Mouse (Mus musculus): ENCODE measurements around the gene Ifna7.
"Not testable (repeated sequence)": the region's sequence is repeated elsewhere in the genome, so short reads cannot be mapped to it uniquely, and the experiment has no call there.

Gene Ifna7

DNA sequence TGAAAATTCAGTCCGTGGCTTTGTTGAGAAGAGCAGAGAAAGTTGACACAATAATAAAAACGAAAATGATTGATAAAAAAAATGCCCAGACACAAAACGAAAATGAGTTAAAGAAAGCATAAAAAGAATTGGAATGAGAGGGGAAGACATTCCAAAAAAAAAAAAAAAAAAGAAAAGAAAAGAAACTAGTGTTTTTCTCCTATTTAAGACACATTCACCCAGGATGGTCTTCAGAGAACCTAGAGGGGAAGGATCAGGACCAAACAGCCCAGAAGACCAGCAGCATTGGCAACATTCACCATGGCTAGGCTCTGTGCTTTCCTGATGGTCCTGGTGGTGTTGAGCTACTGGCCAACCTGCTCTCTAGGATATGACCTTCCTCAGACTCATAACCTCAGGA lies at the start of gene Ifna7:
Gene Ifna7, plus strand, starts transcription at position 301 of the 400 bp plus-strand sequence.
- no peak for DNase-seq

DNA sequence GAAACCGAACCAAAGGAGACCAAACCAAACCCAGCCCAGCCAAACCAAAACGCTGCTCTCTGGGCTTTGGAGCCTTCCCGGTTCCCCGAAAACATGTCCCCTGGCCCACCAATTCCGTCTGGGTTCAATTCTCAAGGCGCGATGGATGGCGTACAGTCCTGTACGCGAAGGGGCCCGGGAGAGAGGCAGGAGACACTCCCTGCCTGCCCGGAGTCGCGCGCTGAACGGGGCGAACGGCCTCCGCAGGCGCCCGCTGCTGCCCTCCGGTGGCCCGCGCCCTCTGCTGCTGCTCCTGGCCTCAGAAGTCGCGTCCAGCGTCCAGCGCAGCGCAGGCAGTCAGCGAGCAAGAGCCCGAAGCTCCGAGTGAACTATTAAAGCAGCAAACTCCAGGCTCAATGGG lies 42.5 kb upstream of the Ifna7 start, which contains the start of gene Gm13290:
Gene Gm13290, plus strand, starts transcription at position 301 of the 400 bp plus-strand sequence.
- DNase-seq: not testable (repeated sequence)

DNA sequence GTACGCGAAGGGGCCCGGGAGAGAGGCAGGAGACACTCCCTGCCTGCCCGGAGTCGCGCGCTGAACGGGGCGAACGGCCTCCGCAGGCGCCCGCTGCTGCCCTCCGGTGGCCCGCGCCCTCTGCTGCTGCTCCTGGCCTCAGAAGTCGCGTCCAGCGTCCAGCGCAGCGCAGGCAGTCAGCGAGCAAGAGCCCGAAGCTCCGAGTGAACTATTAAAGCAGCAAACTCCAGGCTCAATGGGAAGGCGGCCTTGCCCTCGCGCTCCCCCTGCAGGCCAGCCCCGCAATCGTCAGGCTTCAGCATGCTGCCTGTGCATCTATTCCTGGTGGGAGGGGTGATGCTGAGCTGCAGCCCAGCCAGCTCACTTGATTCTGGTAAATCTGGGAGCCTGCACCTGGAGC lies 39.4 kb upstream of the Ifna7 start, which contains the start of gene Gm13289:
Gene Gm13289, plus strand, starts transcription at position 301 of the 400 bp plus-strand sequence.
- not testable (repeated sequence) for DNase-seq

DNA sequence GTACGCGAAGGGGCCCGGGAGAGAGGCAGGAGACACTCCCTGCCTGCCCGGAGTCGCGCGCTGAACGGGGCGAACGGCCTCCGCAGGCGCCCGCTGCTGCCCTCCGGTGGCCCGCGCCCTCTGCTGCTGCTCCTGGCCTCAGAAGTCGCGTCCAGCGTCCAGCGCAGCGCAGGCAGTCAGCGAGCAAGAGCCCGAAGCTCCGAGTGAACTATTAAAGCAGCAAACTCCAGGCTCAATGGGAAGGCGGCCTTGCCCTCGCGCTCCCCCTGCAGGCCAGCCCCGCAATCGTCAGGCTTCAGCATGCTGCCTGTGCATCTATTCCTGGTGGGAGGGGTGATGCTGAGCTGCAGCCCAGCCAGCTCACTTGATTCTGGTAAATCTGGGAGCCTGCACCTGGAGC lies 36.5 kb upstream of the Ifna7 start, which contains the start of gene Gm13272:
Gene Gm13272, plus strand, starts transcription at position 301 of the 400 bp plus-strand sequence.
- DNase-seq: not testable (repeated sequence)

DNA sequence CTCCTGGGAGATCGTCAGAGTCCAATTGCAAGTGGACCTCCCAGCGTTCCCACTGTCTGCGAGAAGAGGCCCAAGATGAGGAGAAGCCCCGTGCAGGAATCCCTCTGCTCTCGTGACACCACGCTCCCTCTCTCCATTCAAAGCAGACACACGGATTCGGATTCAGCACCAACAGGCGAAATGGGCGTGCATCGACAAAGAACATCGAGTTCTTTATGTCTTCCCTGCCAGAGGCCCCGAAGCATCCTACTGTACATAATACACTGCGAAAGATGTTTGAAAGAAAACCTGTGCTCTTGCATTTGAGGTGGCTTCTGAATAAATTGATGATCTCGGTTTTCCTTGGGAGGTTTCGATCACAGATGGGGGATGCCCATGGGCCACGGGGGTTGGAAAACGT lies 35.7 kb upstream of the Ifna7 start:
- DNase-seq: not testable (repeated sequence)

DNA sequence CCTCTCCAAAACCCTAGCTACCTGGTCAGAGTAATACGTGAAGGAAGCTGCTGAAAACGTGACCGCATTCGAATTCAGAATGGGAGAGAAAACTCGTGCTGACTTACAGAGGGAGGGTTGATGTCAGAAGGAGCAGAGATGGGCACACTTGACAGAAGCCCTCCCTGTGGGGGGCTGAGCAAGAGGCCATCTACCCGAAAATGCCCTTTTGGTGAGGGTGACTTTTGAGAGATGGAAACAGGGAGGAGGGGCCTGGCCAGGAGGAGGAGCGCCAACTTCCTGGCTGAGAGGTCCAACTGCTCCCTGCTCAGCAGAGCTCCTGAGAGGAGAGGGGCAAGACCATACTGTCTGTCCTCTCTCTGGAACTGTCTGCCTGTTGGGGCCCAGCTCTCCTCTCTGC lies 34.2 kb upstream of the Ifna7 start, which contains the start of gene Ifnz:
Gene Ifnz, plus strand, starts transcription at position 301 of the 400 bp plus-strand sequence.
- not testable (repeated sequence) for DNase-seq

DNA sequence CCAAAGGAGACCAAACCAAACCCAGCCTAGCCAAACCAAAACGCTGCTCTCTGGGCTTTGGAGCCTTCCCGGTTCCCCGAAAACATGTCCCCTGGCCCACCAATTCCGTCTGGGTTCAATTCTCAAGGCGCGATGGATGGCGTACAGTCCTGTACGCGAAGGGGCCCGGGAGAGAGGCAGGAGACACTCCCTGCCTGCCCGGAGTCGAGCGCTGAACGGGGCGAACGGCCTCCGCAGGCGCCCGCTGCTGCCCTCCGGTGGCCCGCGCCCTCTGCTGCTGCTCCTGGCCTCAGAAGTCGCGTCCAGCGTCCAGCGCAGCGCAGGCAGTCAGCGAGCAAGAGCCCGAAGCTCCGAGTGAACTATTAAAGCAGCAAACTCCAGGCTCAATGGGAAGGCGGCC lies 33.7 kb upstream of the Ifna7 start:
- DNase-seq: not testable (repeated sequence)

DNA sequence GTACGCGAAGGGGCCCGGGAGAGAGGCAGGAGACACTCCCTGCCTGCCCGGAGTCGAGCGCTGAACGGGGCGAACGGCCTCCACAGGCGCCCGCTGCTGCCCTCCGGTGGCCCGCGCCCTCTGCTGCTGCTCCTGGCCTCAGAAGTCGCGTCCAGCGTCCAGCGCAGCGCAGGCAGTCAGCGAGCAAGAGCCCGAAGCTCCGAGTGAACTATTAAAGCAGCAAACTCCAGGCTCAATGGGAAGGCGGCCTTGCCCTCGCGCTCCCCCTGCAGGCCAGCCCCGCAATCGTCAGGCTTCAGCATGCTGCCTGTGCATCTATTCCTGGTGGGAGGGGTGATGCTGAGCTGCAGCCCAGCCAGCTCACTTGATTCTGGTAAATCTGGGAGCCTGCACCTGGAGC lies 30.6 kb upstream of the Ifna7 start, which contains the start of gene Gm13276:
Gene Gm13276, plus strand, starts transcription at position 301 of the 400 bp plus-strand sequence.
- not testable (repeated sequence) for DNase-seq

DNA sequence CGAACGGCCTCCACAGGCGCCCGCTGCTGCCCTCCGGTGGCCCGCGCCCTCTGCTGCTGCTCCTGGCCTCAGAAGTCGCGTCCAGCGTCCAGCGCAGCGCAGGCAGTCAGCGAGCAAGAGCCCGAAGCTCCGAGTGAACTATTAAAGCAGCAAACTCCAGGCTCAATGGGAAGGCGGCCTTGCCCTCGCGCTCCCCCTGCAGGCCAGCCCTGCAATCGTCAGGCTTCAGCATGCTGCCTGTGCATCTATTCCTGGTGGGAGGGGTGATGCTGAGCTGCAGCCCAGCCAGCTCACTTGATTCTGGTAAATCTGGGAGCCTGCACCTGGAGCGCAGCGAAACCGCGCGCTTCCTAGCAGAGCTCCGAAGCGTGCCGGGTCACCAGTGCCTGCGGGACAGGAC lies 27.6 kb upstream of the Ifna7 start, which contains the start of gene Gm13277:
Gene Gm13277, plus strand, starts transcription at position 231 of the 400 bp plus-strand sequence.
- peak; percentile 84 for DNase-seq

DNA sequence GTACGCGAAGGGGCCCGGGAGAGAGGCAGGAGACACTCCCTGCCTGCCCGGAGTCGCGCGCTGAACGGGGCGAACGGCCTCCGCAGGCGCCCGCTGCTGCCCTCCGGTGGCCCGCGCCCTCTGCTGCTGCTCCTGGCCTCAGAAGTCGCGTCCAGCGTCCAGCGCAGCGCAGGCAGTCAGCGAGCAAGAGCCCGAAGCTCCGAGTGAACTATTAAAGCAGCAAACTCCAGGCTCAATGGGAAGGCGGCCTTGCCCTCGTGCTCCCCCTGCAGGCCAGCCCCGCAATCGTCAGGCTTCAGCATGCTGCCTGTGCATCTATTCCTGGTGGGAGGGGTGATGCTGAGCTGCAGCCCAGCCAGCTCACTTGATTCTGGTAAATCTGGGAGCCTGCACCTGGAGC lies 24.8 kb upstream of the Ifna7 start, which contains the start of gene Gm13278:
Gene Gm13278, plus strand, starts transcription at position 301 of the 400 bp plus-strand sequence.
- DNase-seq: not testable (repeated sequence)

DNA sequence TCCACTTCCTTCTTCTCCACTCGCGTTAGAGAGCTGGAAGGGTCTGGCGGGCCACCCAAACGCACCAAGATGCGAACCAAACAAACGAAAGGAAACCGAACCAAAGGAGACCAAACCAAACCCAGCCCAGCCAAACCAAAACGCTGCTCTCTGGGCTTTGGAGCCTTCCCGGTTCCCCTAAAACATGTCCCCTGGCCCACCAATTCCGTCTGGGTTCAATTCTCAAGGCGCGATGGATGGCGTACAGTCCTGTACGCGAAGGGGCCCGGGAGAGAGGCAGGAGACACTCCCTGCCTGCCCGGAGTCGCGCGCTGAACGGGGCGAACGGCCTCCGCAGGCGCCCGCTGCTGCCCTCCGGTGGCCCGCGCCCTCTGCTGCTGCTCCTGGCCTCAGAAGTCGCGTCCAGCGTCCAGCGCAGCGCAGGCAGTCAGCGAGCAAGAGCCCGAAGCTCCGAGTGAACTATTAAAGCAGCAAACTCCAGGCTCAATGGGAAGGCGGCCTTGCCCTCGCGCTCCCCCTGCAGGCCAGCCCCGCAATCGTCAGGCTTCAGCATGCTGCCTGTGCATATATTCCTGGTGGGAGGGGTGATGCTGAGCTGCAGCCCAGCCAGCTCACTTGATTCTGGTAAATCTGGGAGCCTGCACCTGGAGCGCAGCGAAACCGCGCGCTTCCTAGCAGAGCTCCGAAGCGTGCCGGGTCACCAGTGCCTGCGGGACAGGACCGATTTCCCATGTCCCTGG lies 21.9 kb upstream of the Ifna7 start, which contains the start of gene Gm13275:
Gene Gm13275, plus strand, starts transcription at position 552 of the 740 bp plus-strand sequence.
- peak; percentile 34 for DNase-seq

DNA sequence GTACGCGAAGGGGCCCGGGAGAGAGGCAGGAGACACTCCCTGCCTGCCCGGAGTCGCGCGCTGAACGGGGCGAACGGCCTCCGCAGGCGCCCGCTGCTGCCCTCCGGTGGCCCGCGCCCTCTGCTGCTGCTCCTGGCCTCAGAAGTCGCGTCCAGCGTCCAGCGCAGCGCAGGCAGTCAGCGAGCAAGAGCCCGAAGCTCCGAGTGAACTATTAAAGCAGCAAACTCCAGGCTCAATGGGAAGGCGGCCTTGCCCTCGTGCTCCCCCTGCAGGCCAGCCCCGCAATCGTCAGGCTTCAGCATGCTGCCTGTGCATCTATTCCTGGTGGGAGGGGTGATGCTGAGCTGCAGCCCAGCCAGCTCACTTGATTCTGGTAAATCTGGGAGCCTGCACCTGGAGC lies 18.9 kb upstream of the Ifna7 start, which contains the start of gene Gm13279:
Gene Gm13279, plus strand, starts transcription at position 301 of the 400 bp plus-strand sequence.
- not testable (repeated sequence) for DNase-seq

DNA sequence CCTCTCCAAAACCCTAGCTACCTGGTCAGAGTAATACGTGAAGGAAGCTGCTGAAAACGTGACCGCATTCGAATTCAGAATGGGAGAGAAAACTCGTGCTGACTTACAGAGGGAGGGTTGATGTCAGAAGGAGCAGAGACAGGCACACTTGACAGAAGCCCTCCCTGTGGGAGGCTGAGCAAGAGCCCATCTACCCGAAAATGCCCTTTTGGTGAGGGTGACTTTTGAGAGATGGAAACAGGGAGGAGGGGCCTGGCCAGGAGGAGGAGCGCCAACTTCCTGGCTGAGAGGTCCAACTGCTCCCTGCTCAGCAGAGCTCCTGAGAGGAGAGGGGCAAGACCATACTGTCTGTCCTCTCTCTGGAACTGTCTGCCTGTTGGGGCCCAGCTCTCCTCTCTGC lies 16.7 kb upstream of the Ifna7 start, which contains the start of gene Gm13285:
Gene Gm13285, plus strand, starts transcription at position 301 of the 400 bp plus-strand sequence.
- DNase-seq: not testable (repeated sequence)

DNA sequence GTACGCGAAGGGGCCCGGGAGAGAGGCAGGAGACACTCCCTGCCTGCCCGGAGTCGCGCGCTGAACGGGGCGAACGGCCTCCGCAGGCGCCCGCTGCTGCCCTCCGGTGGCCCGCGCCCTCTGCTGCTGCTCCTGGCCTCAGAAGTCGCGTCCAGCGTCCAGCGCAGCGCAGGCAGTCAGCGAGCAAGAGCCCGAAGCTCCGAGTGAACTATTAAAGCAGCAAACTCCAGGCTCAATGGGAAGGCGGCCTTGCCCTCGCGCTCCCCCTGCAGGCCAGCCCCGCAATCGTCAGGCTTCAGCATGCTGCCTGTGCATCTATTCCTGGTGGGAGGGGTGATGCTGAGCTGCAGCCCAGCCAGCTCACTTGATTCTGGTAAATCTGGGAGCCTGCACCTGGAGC lies 13.1 kb upstream of the Ifna7 start, which contains the start of gene Gm13287:
Gene Gm13287, plus strand, starts transcription at position 301 of the 400 bp plus-strand sequence.
- DNase-seq: not testable (repeated sequence)

DNA sequence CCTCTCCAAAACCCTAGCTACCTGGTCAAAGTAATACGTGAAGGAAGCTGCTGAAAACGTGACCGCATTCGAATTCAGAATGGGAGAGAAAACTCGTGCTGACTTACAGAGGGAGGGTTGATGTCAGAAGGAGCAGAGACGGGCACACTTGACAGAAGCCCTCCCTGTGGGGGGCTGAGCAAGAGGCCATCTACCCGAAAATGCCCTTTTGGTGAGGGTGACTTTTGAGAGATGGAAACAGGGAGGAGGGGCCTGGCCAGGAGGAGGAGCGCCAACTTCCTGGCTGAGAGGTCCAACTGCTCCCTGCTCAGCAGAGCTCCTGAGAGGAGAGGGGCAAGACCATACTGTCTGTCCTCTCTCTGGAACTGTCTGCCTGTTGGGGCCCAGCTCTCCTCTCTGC lies 10.8 kb upstream of the Ifna7 start, which contains the start of gene Gm13288:
Gene Gm13288, plus strand, starts transcription at position 301 of the 400 bp plus-strand sequence.
- not testable (repeated sequence) for DNase-seq

DNA sequence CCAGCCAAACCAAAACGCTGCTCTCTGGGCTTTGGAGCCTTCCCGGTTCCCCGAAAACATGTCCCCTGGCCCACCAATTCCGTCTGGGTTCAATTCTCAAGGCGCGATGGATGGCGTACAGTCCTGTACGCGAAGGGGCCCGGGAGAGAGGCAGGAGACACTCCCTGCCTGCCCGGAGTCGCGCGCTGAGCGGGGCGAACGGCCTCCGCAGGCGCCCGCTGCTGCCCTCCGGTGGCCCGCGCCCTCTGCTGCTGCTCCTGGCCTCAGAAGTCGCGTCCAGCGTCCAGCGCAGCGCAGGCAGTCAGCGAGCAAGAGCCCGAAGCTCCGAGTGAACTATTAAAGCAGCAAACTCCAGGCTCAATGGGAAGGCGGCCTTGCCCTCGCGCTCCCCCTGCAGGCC lies 10.3 kb upstream of the Ifna7 start:
- DNase-seq: peak; percentile 19

DNA sequence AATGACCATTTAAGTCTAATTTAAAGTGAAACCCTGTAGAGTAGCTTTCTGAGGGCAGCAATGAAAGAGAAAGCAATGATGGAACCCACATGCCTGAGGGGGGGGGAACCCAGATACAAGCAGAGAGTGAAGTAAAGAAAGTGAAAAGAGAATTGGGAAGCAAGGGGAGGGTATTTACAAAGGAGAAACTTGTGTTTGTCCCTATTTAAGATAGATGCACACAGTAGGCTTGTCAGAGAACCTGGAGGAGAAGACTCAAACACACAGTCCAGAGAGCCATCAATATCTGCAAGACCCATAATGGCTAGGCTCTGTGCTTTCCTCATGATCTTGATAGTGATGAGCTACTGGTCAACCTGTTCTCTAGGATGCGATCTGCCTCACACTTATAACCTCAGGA lies 3.6 kb downstream of the Ifna7 start, which contains the start of gene Ifna11:
Gene Ifna11, plus strand, starts transcription at position 301 of the 400 bp plus-strand sequence.
- DNase-seq: no peak

DNA sequence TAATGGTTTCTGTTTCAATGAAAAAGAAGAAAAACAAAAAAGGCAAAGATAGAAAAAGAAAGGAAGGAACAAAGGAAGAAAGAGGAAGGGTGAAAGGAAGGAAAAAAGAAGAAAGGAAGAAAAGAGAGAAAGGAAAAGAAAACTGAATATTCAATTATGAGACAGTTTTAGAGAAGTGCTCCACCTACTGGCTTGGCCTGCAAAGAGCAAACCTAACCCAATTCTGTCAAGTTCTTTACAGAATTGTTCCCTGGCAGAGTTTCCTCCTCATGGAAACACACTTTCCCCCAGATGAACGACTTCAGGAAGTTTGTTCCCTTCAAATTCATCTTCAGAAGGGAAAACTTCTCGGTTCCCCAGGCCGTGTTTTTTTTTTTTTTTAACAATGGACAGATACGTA lies 7.0 kb downstream of the Ifna7 start:
- peak; percentile 23 for DNase-seq

DNA sequence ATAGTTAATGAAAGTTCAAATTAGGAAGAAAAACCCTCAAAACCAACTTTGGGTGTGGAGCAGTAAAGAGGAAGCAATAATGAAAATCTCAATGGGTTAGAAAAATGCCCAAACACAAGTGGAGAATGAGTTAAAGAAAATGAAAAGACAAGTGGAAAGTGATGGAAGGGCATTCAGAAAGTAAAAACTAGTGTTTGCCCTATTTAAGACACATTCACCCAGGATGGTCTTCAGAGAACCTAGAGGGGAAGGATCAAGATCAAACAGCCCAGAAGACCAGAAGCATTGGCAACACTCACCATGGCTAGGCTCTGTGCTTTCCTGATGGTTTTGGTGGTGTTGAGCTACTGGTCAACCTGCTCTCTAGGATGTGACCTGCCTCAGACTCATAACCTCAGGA lies 11.1 kb downstream of the Ifna7 start, which contains the start of gene Ifna6:
Gene Ifna6, plus strand, starts transcription at position 301 of the 400 bp plus-strand sequence.
- DNase-seq: not testable (repeated sequence)

DNA sequence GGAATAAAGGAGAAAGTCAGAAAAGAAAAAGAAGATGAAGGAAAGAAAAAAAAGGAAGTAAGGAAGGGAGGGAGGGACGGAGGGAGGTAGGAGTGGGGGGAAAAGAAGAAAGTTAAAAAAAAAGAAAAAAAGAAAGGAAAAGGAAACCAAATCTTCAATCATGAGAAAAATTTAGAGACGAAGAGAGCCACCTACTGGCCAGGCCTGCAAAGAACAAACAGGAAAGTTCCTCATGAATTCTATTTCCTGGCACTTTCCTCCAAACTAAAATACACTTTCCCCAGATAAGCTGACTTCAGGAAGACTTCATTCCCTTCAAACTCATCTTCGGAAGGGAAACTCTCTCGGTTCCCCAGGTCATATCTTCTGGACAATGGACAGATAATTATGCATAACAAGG lies 14.5 kb downstream of the Ifna7 start:
- peak; percentile 32 for DNase-seq

DNA sequence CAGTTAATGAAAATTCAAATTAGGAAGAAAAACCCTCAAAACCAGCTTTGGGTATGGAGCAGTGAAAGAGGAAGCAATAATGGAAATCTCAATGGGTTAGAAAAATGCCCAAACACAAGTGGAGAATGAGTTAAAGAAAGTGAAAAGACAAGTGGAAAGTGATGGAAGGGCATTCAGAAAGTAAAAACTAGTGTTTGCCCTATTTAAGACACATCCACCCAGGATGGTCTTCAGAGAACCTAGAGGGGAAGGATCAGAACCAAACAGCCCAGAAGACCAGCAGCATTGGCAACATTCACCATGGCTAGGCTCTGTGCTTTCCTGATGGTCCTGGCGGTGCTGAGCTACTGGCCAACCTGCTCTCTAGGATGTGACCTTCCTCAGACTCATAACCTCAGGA lies 19.2 kb downstream of the Ifna7 start, which contains the start of gene Ifna5:
Gene Ifna5, plus strand, starts transcription at position 301 of the 400 bp plus-strand sequence.
- DNase-seq: not testable (repeated sequence)

DNA sequence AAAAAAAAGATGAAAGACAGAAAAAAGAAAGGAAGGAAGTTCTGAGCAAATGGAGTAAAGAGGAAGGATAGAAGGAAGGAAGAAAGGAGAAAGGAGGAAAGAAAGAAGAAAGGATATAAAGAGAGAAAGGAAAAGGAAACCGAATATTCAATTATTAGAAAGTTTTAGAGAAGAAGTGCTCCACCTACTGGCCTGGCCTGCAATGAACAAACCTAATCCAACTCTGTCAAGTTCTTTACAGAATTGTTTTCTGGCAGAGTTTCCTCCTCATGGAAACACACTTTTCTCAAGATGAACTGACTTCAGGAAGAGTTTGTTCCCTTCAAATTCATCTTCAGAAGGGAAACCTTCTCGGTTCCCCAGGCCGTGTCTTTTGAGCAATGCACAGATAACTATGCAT lies 22.8 kb downstream of the Ifna7 start:
- peak; percentile 9 for DNase-seq

DNA sequence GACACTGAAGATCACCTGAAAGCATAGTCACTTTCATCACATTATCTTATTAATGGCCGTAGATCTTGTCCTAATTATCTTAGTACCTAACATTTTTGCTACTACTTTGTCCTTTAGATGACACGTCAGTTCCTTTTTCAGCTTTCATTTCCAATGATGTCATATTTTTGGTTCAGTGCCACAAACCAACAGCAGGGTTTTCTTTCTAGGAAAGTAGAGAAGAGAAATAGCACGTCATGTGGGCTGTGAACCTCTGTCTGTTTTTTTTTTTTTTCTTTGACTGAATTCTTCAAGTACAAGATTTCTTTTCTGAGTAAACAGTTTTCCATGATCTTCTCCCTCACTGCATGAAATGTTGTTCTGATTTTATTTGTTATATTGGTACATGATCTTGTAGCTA lies 24.0 kb downstream of the Ifna7 start:
- no peak for DNase-seq

Data from lung, postnatal 36 days (tissue).